Mouse (Mus musculus): ENCODE results near the gene Dusp21. TPM values are rescaled to one million over a fixed set of nuclear protein-coding genes. Genes with fewer than 3 reads are reported as not detected.

The Dusp21 gene
- polyA plus RNA-seq (2014; fragmentation: Nextera tagmentation; extraction: Ambion mirVana): not detected in 2 replicates

GRCm38 (mm10) chrX:18145557-18145956 is at the start of gene Dusp21:
TSS of gene Dusp21 (plus strand) at chrX:18145857.
- ATAC-seq (replicated peaks; ENCODE audit: low FRiP score) (no peak), DNase-seq (ENCODE audit: low spot score) (no peak)
- Histone ChIP-seq H3K4me2 (ENCODE audit: low read depth, low read length, severe bottlenecking) (no peak within 1 kb of the TSS), H3K4me1 (replicated peaks; ENCODE audit: control insufficient read depth, insufficient read depth, low read length) (no peaks in the 10 kb centered on the region), H3K4me3 (ENCODE audit: low read depth, low read length) (no peak within 1 kb of the TSS), H3K9ac (ENCODE audit: low read length) (no peak within 1 kb of the TSS), H3K27ac (ENCODE audit: low read depth, low read length) (no peak within 1 kb of the TSS), H3K27me3 (ENCODE audit: control insufficient read depth, insufficient read depth, low read length) (no peaks in the 10 kb centered on the region), H3K9me3 (ENCODE audit: control insufficient read depth, low read length) (no peaks in the 10 kb centered on the region), H3K36me3 (ENCODE audit: control insufficient read depth, insufficient read depth, low read length) (no peaks in the 10 kb centered on the region)
- 80% methylated on average over 1 of the region's 1 CpGs for WGBS

- no peaks in the 10 kb centered on the region for H3K36me3 ChIP-seq (ENCODE audit: control insufficient read depth, insufficient read depth, low read length)
- H3K4me3 ChIP-seq (ENCODE audit: low read depth, low read length): no peak overlapping the region; the same call in 1 of the 2 replicates
- no peaks in the 10 kb centered on the region; the same call in 1 of the 2 replicates for H3K4me1 ChIP-seq (replicated peaks; ENCODE audit: control insufficient read depth, insufficient read depth, low read length)
- no peaks in the 10 kb centered on the region for H3K9me3 ChIP-seq (ENCODE audit: control insufficient read depth, low read length)
- H3K4me2 ChIP-seq (ENCODE audit: low read depth, low read length, severe bottlenecking): no peak overlapping the region; the same call in 1 of the 2 replicates
- H3K27ac ChIP-seq (ENCODE audit: low read depth, low read length): no peak overlapping the region
- DNase-seq (ENCODE audit: low spot score): no peak
- no peaks in the 10 kb centered on the region for H3K27me3 ChIP-seq (ENCODE audit: control insufficient read depth, insufficient read depth, low read length)
- ATAC-seq (replicated peaks; ENCODE audit: low FRiP score): no peak
- WGBS: 61% methylated on average over 4 of the region's 4 CpGs
- no peak overlapping the region for H3K9ac ChIP-seq (ENCODE audit: low read length)
Observed at GRCm38 (mm10) chrX:18160734-18161442, 15.2 kb downstream of the Dusp21 start.

- peak overlapping the region; percentile 84 for H3K27ac ChIP-seq (ENCODE audit: low read depth, low read length)
- no peaks in the 10 kb centered on the region for H3K9me3 ChIP-seq (ENCODE audit: control insufficient read depth, low read length)
- no peaks in the 10 kb centered on the region for H3K27me3 ChIP-seq (ENCODE audit: control insufficient read depth, insufficient read depth, low read length)
- WGBS: under 1% methylated on average over 20 of the region's 28 CpGs
- H3K9ac ChIP-seq (ENCODE audit: low read length): peak overlapping the region; percentile 70
- ATAC-seq (replicated peaks; ENCODE audit: low FRiP score) (peak; percentile 72), DNase-seq (ENCODE audit: low spot score) (no peak)
- no peaks in the 10 kb centered on the region; the same call in 1 of the 2 replicates for H3K4me1 ChIP-seq (replicated peaks; ENCODE audit: control insufficient read depth, insufficient read depth, low read length)
- H3K4me3 ChIP-seq (ENCODE audit: low read depth, low read length): peak overlapping the region; percentile 77
- H3K36me3 ChIP-seq (ENCODE audit: control insufficient read depth, insufficient read depth, low read length): no peaks in the 10 kb centered on the region
- H3K4me2 ChIP-seq (ENCODE audit: low read depth, low read length, severe bottlenecking): peak overlapping the region; percentile 59
Observed at GRCm38 (mm10) chrX:18161796-18162191, 16.1 kb downstream of the Dusp21 start.

GRCm38 (mm10) chrX:18162192-18162857 is 16.7 kb downstream of the Dusp21 start, which contains the start of gene Kdm6a:
TSS of gene Kdm6a (plus strand) at chrX:18162575.
- H3K36me3 ChIP-seq (ENCODE audit: control insufficient read depth, insufficient read depth, low read length): no peaks in the 10 kb centered on the region
- DNase-seq (ENCODE audit: low spot score): peak; percentile 96
- peak; percentile 99 for ATAC-seq (replicated peaks; ENCODE audit: low FRiP score)
- peak within 1 kb of the TSS; percentile 59 for H3K4me2 ChIP-seq (ENCODE audit: low read depth, low read length, severe bottlenecking)
- peak within 1 kb of the TSS; percentile 77 for H3K4me3 ChIP-seq (ENCODE audit: low read depth, low read length)
- peak within 1 kb of the TSS; percentile 88 for H3K9ac ChIP-seq (ENCODE audit: low read length)
- H3K9me3 ChIP-seq (ENCODE audit: control insufficient read depth, low read length): no peaks in the 10 kb centered on the region
- no peaks in the 10 kb centered on the region for H3K27me3 ChIP-seq (ENCODE audit: control insufficient read depth, insufficient read depth, low read length)
- no peaks in the 10 kb centered on the region; the same call in 1 of the 2 replicates for H3K4me1 ChIP-seq (replicated peaks; ENCODE audit: control insufficient read depth, insufficient read depth, low read length)
- under 1% methylated on average over 41 of the region's 50 CpGs for WGBS
- peak within 1 kb of the TSS; percentile 91 for H3K27ac ChIP-seq (ENCODE audit: low read depth, low read length)

- H3K9me3 ChIP-seq (ENCODE audit: control insufficient read depth, low read length): no peaks in the 10 kb centered on the region
- under 1% methylated on average over 62 of the region's 95 CpGs for WGBS
- peak overlapping the region; percentile 46 for H3K4me2 ChIP-seq (ENCODE audit: low read depth, low read length, severe bottlenecking)
- H3K4me3 ChIP-seq (ENCODE audit: low read depth, low read length): peak overlapping the region; percentile 77
- peak; percentile 39 for ATAC-seq (replicated peaks; ENCODE audit: low FRiP score)
- peak overlapping the region; percentile 88 for H3K9ac ChIP-seq (ENCODE audit: low read length)
- H3K4me1 ChIP-seq (replicated peaks; ENCODE audit: control insufficient read depth, insufficient read depth, low read length): no peaks in the 10 kb centered on the region; the same call in 1 of the 2 replicates
- no peaks in the 10 kb centered on the region for H3K36me3 ChIP-seq (ENCODE audit: control insufficient read depth, insufficient read depth, low read length)
- peak overlapping the region; percentile 91 for H3K27ac ChIP-seq (ENCODE audit: low read depth, low read length)
- DNase-seq (ENCODE audit: low spot score): peak; percentile 81
- H3K27me3 ChIP-seq (ENCODE audit: control insufficient read depth, insufficient read depth, low read length): no peaks in the 10 kb centered on the region
Observed at GRCm38 (mm10) chrX:18162861-18163731, 17.4 kb downstream of the Dusp21 start.

GRCm38 (mm10) chrX:18163917-18164624 is 18.4 kb downstream of the Dusp21 start:
- peak; percentile 55 for DNase-seq (ENCODE audit: low spot score)

GRCm38 (mm10) chrX:18165121-18165520 is 19.5 kb downstream of the Dusp21 start:
- Histone ChIP-seq H3K27ac (ENCODE audit: low read depth, low read length) (no peak overlapping the region), H3K4me1 (replicated peaks; ENCODE audit: control insufficient read depth, insufficient read depth, low read length) (no peaks in the 10 kb centered on the region; the same call in 1 of the 2 replicates), H3K9ac (ENCODE audit: low read length) (no peak overlapping the region), H3K4me2 (ENCODE audit: low read depth, low read length, severe bottlenecking) (no peak overlapping the region), H3K9me3 (ENCODE audit: control insufficient read depth, low read length) (no peaks in the 10 kb centered on the region), H3K4me3 (ENCODE audit: low read depth, low read length) (no peak overlapping the region), H3K36me3 (ENCODE audit: control insufficient read depth, insufficient read depth, low read length) (no peaks in the 10 kb centered on the region), H3K27me3 (ENCODE audit: control insufficient read depth, insufficient read depth, low read length) (no peaks in the 10 kb centered on the region)
- no peak for DNase-seq (ENCODE audit: low spot score)
- WGBS: 81% methylated on average over 2 of the region's 2 CpGs
- ATAC-seq (replicated peaks; ENCODE audit: low FRiP score): no peak

More at GRCm38 (mm10) chrX:18163917-18164624, 18.4 kb downstream of the Dusp21 start:
- Histone ChIP-seq H3K4me1 (replicated peaks; ENCODE audit: control insufficient read depth, insufficient read depth, low read length) (no peaks in the 10 kb centered on the region; the same call in 1 of the 2 replicates), H3K9ac (ENCODE audit: low read length) (peak overlapping the region; percentile 88), H3K9me3 (ENCODE audit: control insufficient read depth, low read length) (no peaks in the 10 kb centered on the region), H3K27ac (ENCODE audit: low read depth, low read length) (peak overlapping the region; percentile 91; the same call in 1 of the 2 replicates), H3K27me3 (ENCODE audit: control insufficient read depth, insufficient read depth, low read length) (no peaks in the 10 kb centered on the region), H3K4me2 (ENCODE audit: low read depth, low read length, severe bottlenecking) (peak overlapping the region; percentile 46), H3K36me3 (ENCODE audit: control insufficient read depth, insufficient read depth, low read length) (no peaks in the 10 kb centered on the region), H3K4me3 (ENCODE audit: low read depth, low read length) (peak overlapping the region; percentile 77)
- whole genome bisulfite sequencing: 2% methylated on average over 10 of the region's 10 CpGs
- ATAC-seq (replicated peaks; ENCODE audit: low FRiP score): no peak
